Mouse (Mus musculus) C2C12 (cell line): ENCODE measurements around the gene Bpifa1.

Experiments
- CEBPB ChIP-seq: IDR thresholded peaks from one replicate; pipeline ENCODE4 v1.6.1; 2011; ENCODE audit warnings: low read depth, mild to moderate bottlenecking, control low read depth, moderate library complexity
- CTCF ChIP-seq: IDR thresholded peaks from one replicate; pipeline ENCODE4 v1.5.1; 2011; ENCODE audit not compliant: control insufficient read depth, insufficient read depth, insufficient read length
- FOSL1 ChIP-seq: IDR thresholded peaks from one replicate; pipeline ENCODE4 v1.8.0; 2011; ENCODE audit warnings: mild to moderate bottlenecking, low read length; ENCODE audit not compliant: poor library complexity, insufficient read depth, severe bottlenecking
- MAX ChIP-seq: IDR thresholded peaks from one replicate; pipeline ENCODE4 v1.6.1; 2011; ENCODE audit warnings: mild to moderate bottlenecking, control low read depth
- MYOG ChIP-seq: IDR thresholded peaks from one replicate; pipeline ENCODE4 v1.6.1; 2011; ENCODE audit not compliant: control insufficient read depth, insufficient read length; ENCODE audit errors: extremely low read depth
- USF1 ChIP-seq: IDR thresholded peaks from one replicate; pipeline ENCODE4 v1.6.1; 2011; ENCODE audit warnings: low read depth, mild to moderate bottlenecking, control low read depth, moderate library complexity

GRCm38 (mm10) chr2:154162307-154162706 lies 19.6 kb downstream of the Bpifa1 start, which contains the start of gene Bpifa5:
- no peak for TF ChIP-seq CTCF
- no peak for TF ChIP-seq MAX
- no peak for TF ChIP-seq CEBPB
- TF ChIP-seq MYOG: no peak
- no peak for TF ChIP-seq FOSL1
- TF ChIP-seq USF1: no peak
